Mouse (Mus musculus) lung, postnatal 0 days (tissue): ENCODE data around the gene St8sia4. TPM values are rescaled to one million over a fixed set of nuclear protein-coding genes. Genes with fewer than 3 reads are reported as not detected.

Experiments
- ATAC-seq: fragments of 200-750 bp; cut with Nextera tagmentation; 2 replicates; pipeline ENCODE4 v1.8.0; 2017; ENCODE audit warnings: moderate library complexity
- DNase-seq: peaks from one replicate; pipeline ENCODE4 v3.0.0-alpha.2; 2016; ENCODE audit warnings: low spot score
- H3K27ac ChIP-seq: fragments of 300-500 bp; sonication (generic); 2 replicates; pipeline ENCODE4 v1.5.1; 2014; ENCODE audit warnings: antibody characterized with exemption, mild to moderate bottlenecking, low read length, mixed read lengths
- H3K27me3 ChIP-seq: fragments of 300-500 bp; sonication (generic); replicated peaks from 2 replicates; pipeline ENCODE4 v1.6.1; 2014; ENCODE audit warnings: low read length, mixed read lengths; ENCODE audit not compliant: insufficient read depth
- H3K36me3 ChIP-seq: fragments of 300-500 bp; sonication (generic); 2 replicates; pipeline ENCODE4 v1.6.1; 2014; ENCODE audit warnings: low read length, mixed read lengths; ENCODE audit not compliant: insufficient read depth
- H3K4me1 ChIP-seq: fragments of 300-500 bp; sonication (generic); 2 replicates; pipeline ENCODE4 v1.6.1; 2014; ENCODE audit warnings: antibody characterized with exemption, low read depth, low read length, mixed read lengths; ENCODE audit not compliant: insufficient read depth
- H3K4me2 ChIP-seq: fragments of 300-500 bp; sonication (generic); replicated peaks from 2 replicates; pipeline ENCODE4 v1.6.1; 2014; ENCODE audit warnings: low read depth, mild to moderate bottlenecking, low read length, moderate library complexity, mixed read lengths
- H3K4me3 ChIP-seq: fragments of 300-500 bp; sonication (generic); 2 replicates; pipeline ENCODE4 v1.5.1; 2014; ENCODE audit warnings: low read depth, low read length
- H3K9ac ChIP-seq: fragments of 300-500 bp; sonication (generic); replicated peaks from 2 replicates; pipeline ENCODE4 v1.6.1; 2014; ENCODE audit warnings: low read depth, mild to moderate bottlenecking
- H3K9me3 ChIP-seq: fragments of 300-500 bp; sonication (generic); 2 replicates; pipeline ENCODE4 v1.6.1; 2016; ENCODE audit warnings: low read length, mixed read lengths
- CTCF ChIP-seq: IDR thresholded peaks from 2 replicates; pipeline ENCODE4 v1.5.1; 2016; ENCODE audit warnings: antibody characterized with exemption, mild to moderate bottlenecking
- EP300 ChIP-seq: IDR thresholded peaks from 2 replicates; pipeline ENCODE4 v1.6.1; 2016; ENCODE audit warnings: antibody characterized with exemption, mild to moderate bottlenecking, control low read depth
- WGBS: fragments of 180-500 bp; shearing (Covaris S2); extraction: QIAGEN DNeasy Blood & Tissue Kit; methylation state at CpG from one replicate; pipeline ENCODE4 v1.1.7; 2014; 5-methylcytosine and 5-hydroxymethylcytosine counted together
- polyA plus RNA-seq: library from polyadenylated mRNA; unstranded; fragments of >200 nt; fragmentation: Nextera tagmentation; extraction: Ambion mirVana; gene quantifications from 2 replicates; pipeline ENCODE4 v1.2.1, GENCODE M21; 2015

Gene St8sia4
- polyA plus RNA-seq, 1 experiment from 2014 or later = 6.0 TPM

- H3K9me3 ChIP-seq = no peaks in the 10 kb centered on the region
- H3K27me3 ChIP-seq = no peaks in the 10 kb centered on the region
- peak; percentile 62; the same call in 1 of the 2 replicates for ATAC-seq
- no peak overlapping the region for H3K4me3 ChIP-seq
- H3K4me1 ChIP-seq = no peaks in the 10 kb centered on the region
- 43% methylated on average over 2 of the region's 2 CpGs for WGBS
- no peak overlapping the region for H3K9ac ChIP-seq
- no peaks in the 10 kb centered on the region for H3K36me3 ChIP-seq
- H3K27ac ChIP-seq = no peak overlapping the region
- DNase-seq = peak; percentile 35
- TF ChIP-seq CTCF (no peak), EP300 (peak; percentile 74)
- no peak overlapping the region for H3K4me2 ChIP-seq
Observed at GRCm38 (mm10) chr1:95644292-95644691, 23.1 kb downstream of the St8sia4 start.

GRCm38 (mm10) chr1:95639001-95639400 is 28.4 kb downstream of the St8sia4 start:
- no peak overlapping the region for H3K9ac ChIP-seq
- H3K4me3 ChIP-seq = no peak overlapping the region
- H3K4me2 ChIP-seq = no peak overlapping the region
- H3K36me3 ChIP-seq = no peaks in the 10 kb centered on the region
- H3K4me1 ChIP-seq = no peaks in the 10 kb centered on the region
- DNase-seq (no peak), ATAC-seq (no peak)
- no peak overlapping the region for H3K27ac ChIP-seq
- H3K9me3 ChIP-seq = no peaks in the 10 kb centered on the region
- 92% methylated on average over 3 of the region's 3 CpGs for WGBS
- H3K27me3 ChIP-seq = no peaks in the 10 kb centered on the region
- TF ChIP-seq EP300 (no peak), CTCF (no peak)

GRCm38 (mm10) chr1:95624376-95624775 is 43.0 kb downstream of the St8sia4 start:
- ATAC-seq (no peak), DNase-seq (no peak)
- no peaks in the 10 kb centered on the region for H3K9me3 ChIP-seq
- H3K4me1 ChIP-seq = no peaks in the 10 kb centered on the region
- no peak overlapping the region for H3K9ac ChIP-seq
- 74% methylated on average over 5 of the region's 5 CpGs for WGBS
- no peak for TF ChIP-seq EP300
- TF ChIP-seq CTCF = no peak
- H3K4me2 ChIP-seq = no peak overlapping the region
- H3K36me3 ChIP-seq = no peaks in the 10 kb centered on the region
- no peaks in the 10 kb centered on the region for H3K27me3 ChIP-seq
- H3K27ac ChIP-seq = no peak overlapping the region
- H3K4me3 ChIP-seq = no peak overlapping the region

GRCm38 (mm10) chr1:95618647-95619046 is 48.7 kb downstream of the St8sia4 start:
- no peak for ATAC-seq

GRCm38 (mm10) chr1:95618125-95618524 is 49.2 kb downstream of the St8sia4 start:
- ATAC-seq = no peak
- Histone ChIP-seq H3K36me3 (no peaks in the 10 kb centered on the region), H3K4me3 (no peak overlapping the region), H3K4me2 (no peak overlapping the region), H3K27me3 (no peaks in the 10 kb centered on the region), H3K9ac (no peak overlapping the region), H3K4me1 (no peaks in the 10 kb centered on the region), H3K9me3 (no peaks in the 10 kb centered on the region), H3K27ac (no peak overlapping the region)
- TF ChIP-seq EP300 = no peak
- TF ChIP-seq CTCF = no peak
- 46% methylated on average over 3 of the region's 3 CpGs for WGBS
- no peak for DNase-seq

More at GRCm38 (mm10) chr1:95618647-95619046, 48.7 kb downstream of the St8sia4 start:
- no peak overlapping the region for H3K4me3 ChIP-seq
- no peaks in the 10 kb centered on the region for H3K36me3 ChIP-seq
- no peak for DNase-seq
- H3K27ac ChIP-seq = no peak overlapping the region
- H3K27me3 ChIP-seq = no peaks in the 10 kb centered on the region
- H3K4me1 ChIP-seq = no peaks in the 10 kb centered on the region
- WGBS = 43% methylated on average over 3 of the region's 3 CpGs
- H3K4me2 ChIP-seq = no peak overlapping the region
- no peaks in the 10 kb centered on the region for H3K9me3 ChIP-seq
- no peak for TF ChIP-seq CTCF
- no peak for TF ChIP-seq EP300
- H3K9ac ChIP-seq = no peak overlapping the region

GRCm38 (mm10) chr1:95610017-95610416 is 57.4 kb downstream of the St8sia4 start:
- H3K4me3 ChIP-seq = no peak overlapping the region
- H3K27ac ChIP-seq = no peak overlapping the region
- no peak for TF ChIP-seq EP300
- no peak for TF ChIP-seq CTCF
- 86% methylated on average over 2 of the region's 2 CpGs for WGBS
- H3K4me1 ChIP-seq = no peaks in the 10 kb centered on the region
- DNase-seq (no peak), ATAC-seq (no peak)
- H3K4me2 ChIP-seq = no peak overlapping the region
- H3K36me3 ChIP-seq = no peaks in the 10 kb centered on the region
- no peaks in the 10 kb centered on the region for H3K27me3 ChIP-seq
- no peak overlapping the region for H3K9ac ChIP-seq
- H3K9me3 ChIP-seq = no peaks in the 10 kb centered on the region

- Histone ChIP-seq H3K4me2 (no peak overlapping the region), H3K9me3 (no peaks in the 10 kb centered on the region), H3K4me3 (no peak overlapping the region), H3K4me1 (no peaks in the 10 kb centered on the region), H3K9ac (no peak overlapping the region), H3K36me3 (no peaks in the 10 kb centered on the region), H3K27ac (no peak overlapping the region), H3K27me3 (no peaks in the 10 kb centered on the region)
- no peak for TF ChIP-seq CTCF
- no peak for TF ChIP-seq EP300
- no peak for ATAC-seq
- WGBS = 84% methylated on average over 5 of the region's 5 CpGs
- no peak for DNase-seq
Observed at GRCm38 (mm10) chr1:95609045-95609444, 58.3 kb downstream of the St8sia4 start.
